Comparison of ENCODE assay signal across 23 mouse cellular contexts in the genomic region with DNA sequence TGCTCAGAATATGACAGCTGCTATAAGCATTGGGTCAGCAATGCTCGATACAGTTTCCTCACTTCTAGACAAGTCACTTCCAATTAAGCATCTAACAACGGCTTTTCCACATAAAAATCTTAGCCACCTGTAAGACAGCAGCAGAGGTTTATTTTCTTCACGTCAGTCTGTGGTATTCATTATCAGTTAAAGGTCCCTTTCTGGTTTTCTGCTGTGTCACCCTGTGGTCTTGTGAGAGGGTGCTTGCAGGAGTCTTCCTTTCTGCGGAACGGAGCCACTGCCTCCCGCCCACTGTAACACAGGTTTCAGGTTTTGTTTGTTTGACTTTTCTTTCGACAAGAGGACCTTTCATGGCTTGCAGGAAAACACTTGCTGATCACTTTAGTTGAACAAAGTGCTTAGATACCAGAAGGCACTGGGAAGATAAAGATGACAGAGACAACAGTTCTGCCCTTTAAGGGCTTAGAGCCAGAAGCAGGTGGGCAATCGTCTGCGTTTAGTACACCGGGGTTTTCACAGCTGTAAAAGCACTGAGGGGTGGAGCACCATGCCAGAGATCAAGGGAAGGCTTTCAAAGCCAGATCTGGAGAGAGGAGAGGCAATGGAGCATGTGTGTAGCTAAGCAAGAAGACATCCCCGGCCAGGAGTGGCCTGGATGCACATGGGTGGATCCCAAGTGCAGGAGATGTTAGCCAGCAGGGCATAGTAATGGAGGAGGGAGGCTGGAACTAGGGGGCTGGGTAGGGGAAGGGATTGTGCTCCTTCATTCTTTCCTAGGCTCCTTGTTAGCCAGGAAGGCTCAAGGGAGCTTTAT. TPM values are rescaled to one million over a fixed set of nuclear protein-coding genes. Genes with fewer than 3 reads are reported as not detected.
A peak's percentile ranks its signal among the peaks of the same experiment; 100 is the strongest.
DNase-seq lines count a peak whose midpoint lies in the region; ATAC-seq lines count a peak whose summit lies in the region.
"Had no signal": no experiment of that assay in that cellular context is flagged by ENCODE, and none has a peak within 500 bp of the region (broad histone marks: within the 10 kb centered on the region; RNA-seq: fewer than 3 reads in every experiment).

No protein-coding gene starts in this region.

- H3K4me2 ChIP-seq in heart, embryonic 15.5 days, result peak overlapping the region; percentile 12; the same call in 1 of the 2 replicates
- H3K4me2 ChIP-seq: embryonic facial prominence, embryonic 12.5 days; hindbrain, embryonic 15.5 days; limb, embryonic 13.5 days had no signal

- DNase-seq in heart, embryonic 10.5 days (ENCODE audit: low spot score), result no peak
- DNase-seq in ZHBTc4 (ENCODE audit: low read depth, low spot score), result peak; percentile 9
- no peak for DNase-seq in embryonic facial prominence, embryonic 10.5 days (ENCODE audit: low spot score)
- DNase-seq: cerebellum, adult 9-10 months; kidney, postnatal 14 days; layer of hippocampus, postnatal 36 days; lung, adult 18-20 months; right cerebral cortex, postnatal 14 days had no signal

- peaks cover 5% of the 10 kb centered on the region for H3K36me3 ChIP-seq in heart, embryonic 15.5 days
- peaks cover 12% of the 10 kb centered on the region for H3K36me3 ChIP-seq in heart, embryonic 10.5 days
- peaks cover 13% of the 10 kb centered on the region for H3K36me3 ChIP-seq in megakaryocyte, embryonic 14.5 days (replicated peaks; ENCODE audit: low read length)
- peaks cover 21% of the 10 kb centered on the region for H3K36me3 ChIP-seq in embryonic facial prominence, embryonic 10.5 days (replicated peaks)

- ATAC-seq in heart, embryonic 15.5 days (replicated peaks; ENCODE audit: insufficient number of reproducible peaks, insufficient read depth, low FRiP score, low read depth), result no peak
- ATAC-seq in megakaryocyte, adult 5-6 weeks (ENCODE audit: poor library complexity, severe bottlenecking), result no peak
- peak; percentile 56 for ATAC-seq in megakaryocyte-erythroid progenitor cell, adult 5-6 weeks (replicated peaks; ENCODE audit: low FRiP score, low TSS enrichment, poor library complexity, severe bottlenecking)
- no peak for ATAC-seq in erythroid progenitor cell, adult 5-6 weeks (replicated peaks; ENCODE audit: low FRiP score, poor library complexity, severe bottlenecking)

- 24% methylated on average over 11 of the region's 11 CpGs for WGBS in heart, embryonic 15.5 days
- WGBS in heart, embryonic 10.5 days, result 29% methylated on average over 11 of the region's 11 CpGs
- 61% methylated on average over 11 of the region's 11 CpGs for WGBS in embryonic facial prominence, embryonic 10.5 days

- no peak overlapping the region for H3K4me3 ChIP-seq in heart, embryonic 15.5 days
- H3K4me3 ChIP-seq in heart, embryonic 10.5 days, result no peak overlapping the region
- H3K4me3 ChIP-seq in megakaryocyte, embryonic 14.5 days (replicated peaks), result peak overlapping the region; percentile 5
- H3K4me3 ChIP-seq in embryonic facial prominence, embryonic 10.5 days, result no peak overlapping the region
- H3K4me3 ChIP-seq: embryonic facial prominence, embryonic 12.5 days; forebrain, embryonic 10.5 days; hindbrain, embryonic 15.5 days; limb, embryonic 13.5 days; myocyte had no signal

- peaks cover 7% of the 10 kb centered on the region; the same call in 1 of the 2 replicates for H3K4me1 ChIP-seq in heart, embryonic 15.5 days (replicated peaks)
- H3K4me1 ChIP-seq in heart, embryonic 10.5 days, result peaks cover 15% of the 10 kb centered on the region
- peaks cover 32% of the 10 kb centered on the region for H3K4me1 ChIP-seq in megakaryocyte, embryonic 14.5 days
- peaks cover 8% of the 10 kb centered on the region; the same call in 1 of the 2 replicates for H3K4me1 ChIP-seq in embryonic facial prominence, embryonic 10.5 days
- H3K4me1 ChIP-seq: embryonic facial prominence, embryonic 12.5 days; forebrain, embryonic 10.5 days; hindbrain, embryonic 15.5 days; limb, embryonic 13.5 days had no signal

- H3K27ac ChIP-seq in heart, embryonic 15.5 days, result no peak overlapping the region
- no peak overlapping the region for H3K27ac ChIP-seq in heart, embryonic 10.5 days
- no peak overlapping the region for H3K27ac ChIP-seq in embryonic facial prominence, embryonic 10.5 days (replicated peaks)
- H3K27ac ChIP-seq: embryonic facial prominence, embryonic 12.5 days; forebrain, embryonic 10.5 days; hindbrain, embryonic 15.5 days; limb, embryonic 13.5 days; macrophage had no signal

- no peak overlapping the region for H3K9ac ChIP-seq in heart, embryonic 15.5 days
- H3K9ac ChIP-seq: embryonic facial prominence, embryonic 12.5 days; hindbrain, embryonic 15.5 days; limb, embryonic 13.5 days had no signal

- no peaks in the 10 kb centered on the region for H3K27me3 ChIP-seq in heart, embryonic 15.5 days
- H3K27me3 ChIP-seq in heart, embryonic 10.5 days (ENCODE audit: insufficient read depth, poor library complexity, severe bottlenecking), result peaks cover 13% of the 10 kb centered on the region; the same call in 1 of the 2 replicates
- peaks cover 30% of the 10 kb centered on the region for H3K27me3 ChIP-seq in megakaryocyte, embryonic 14.5 days (replicated peaks)
- no peaks in the 10 kb centered on the region for H3K27me3 ChIP-seq in embryonic facial prominence, embryonic 10.5 days (replicated peaks; ENCODE audit: low read depth, poor library complexity, severe bottlenecking)
- H3K27me3 ChIP-seq: embryonic facial prominence, embryonic 12.5 days; hindbrain, embryonic 15.5 days; limb, embryonic 13.5 days had no signal

- H3K9me3 ChIP-seq in heart, embryonic 15.5 days (replicated peaks), result no peaks in the 10 kb centered on the region
- H3K9me3 ChIP-seq in heart, embryonic 10.5 days, result no peaks in the 10 kb centered on the region
- 0 out of 2 replicates have a peak, but pooled peaks cover 4% of the 10 kb centered on the region for H3K9me3 ChIP-seq in megakaryocyte, embryonic 14.5 days
- no peaks in the 10 kb centered on the region for H3K9me3 ChIP-seq in embryonic facial prominence, embryonic 10.5 days
- H3K9me3 ChIP-seq: embryonic facial prominence, embryonic 12.5 days; forebrain, embryonic 10.5 days; hindbrain, embryonic 15.5 days; limb, embryonic 13.5 days had no signal

RNA-seq across cellular contexts. Expression of a gene that starts 52.1 kb away (rescaled TPM):
- not detected in 2 replicates for polyA plus RNA-seq in heart, embryonic 15.5 days (2015; fragmentation: Nextera tagmentation; extraction: Ambion mirVana)
- not detected in 2 replicates for polyA plus RNA-seq in heart, embryonic 10.5 days (2016; fragmentation: Nextera tagmentation; extraction: Ambion mirVana)
- polyA plus RNA-seq in megakaryocyte, embryonic 14.5 days (2012; ENCODE audit: insufficient read depth, low replicate concordance), result not detected in 2 replicates
- total RNA-seq in megakaryocyte, adult 5-6 weeks (2015), result not detected in 2 replicates
- not detected in 2 replicates for total RNA-seq in megakaryocyte, adult 5-6 weeks (2017)
- 0.96 TPM in 1 of 2 replicates, not detected in the other for total RNA-seq in megakaryocyte-erythroid progenitor cell, adult 5-6 weeks (2014; fragmentation: Nextera tagmentation)
- not detected in 2 replicates for total RNA-seq in megakaryocyte-erythroid progenitor cell, adult 5-6 weeks (2017)
- not detected in 2 replicates for polyA plus RNA-seq in embryonic facial prominence, embryonic 10.5 days (2016; fragmentation: Nextera tagmentation; extraction: Ambion mirVana)
- not detected in 2 replicates for total RNA-seq in erythroid progenitor cell, adult 5-6 weeks (2015; ENCODE audit: low replicate concordance)
- total RNA-seq in erythroid progenitor cell, adult 5-6 weeks (2017; ENCODE audit: low replicate concordance), result not detected in 2 replicates
- total RNA-seq: adrenal gland, adult 18-20 months; gastrocnemius, postnatal 4 days; layer of hippocampus, postnatal 36 days had no signal
- polyA plus RNA-seq: brain, embryonic 14.5 days; embryonic facial prominence, embryonic 12.5 days; forebrain, embryonic 10.5 days; frontal cortex, adult 2 months; hindbrain, embryonic 15.5 days; limb, embryonic 13.5 days; macrophage; myocyte had no signal
